Mouse (Mus musculus) bone marrow macrophage, adult 2 months (primary cell): ENCODE data around the gene Gm20883. TPM values are rescaled to one million over a fixed set of nuclear protein-coding genes. Genes with fewer than 3 reads are reported as not detected.
"Not testable (repeated sequence)": the region's sequence is repeated elsewhere in the genome, so short reads cannot be mapped to it uniquely, and the experiment has no call there.

Source experiments
- H3K27ac ChIP-seq: 2 replicates; pipeline ENCODE4 v1.5.1; 2012; ENCODE audit warnings: low read depth, low read length; ENCODE audit not compliant: insufficient read depth
- H3K4me1 ChIP-seq: 2 replicates; pipeline ENCODE4 v1.6.1; 2012; ENCODE audit warnings: low read length; ENCODE audit not compliant: control insufficient read depth, insufficient read depth
- H3K4me3 ChIP-seq: 2 replicates; pipeline ENCODE4 v1.5.1; 2012; ENCODE audit warnings: mild to moderate bottlenecking, low read length, moderate library complexity; ENCODE audit not compliant: insufficient read depth
- polyA plus RNA-seq: library from polyadenylated mRNA; stranded (reverse); fragments of >200 nt; gene quantifications from 2 replicates; pipeline ENCODE4 v1.2.4, GENCODE M21; 2012; ENCODE audit not compliant: missing spikeins, insufficient read depth, insufficient read length

Gene Gm20883
- not detected in 2 replicates for polyA plus RNA-seq

DNA sequence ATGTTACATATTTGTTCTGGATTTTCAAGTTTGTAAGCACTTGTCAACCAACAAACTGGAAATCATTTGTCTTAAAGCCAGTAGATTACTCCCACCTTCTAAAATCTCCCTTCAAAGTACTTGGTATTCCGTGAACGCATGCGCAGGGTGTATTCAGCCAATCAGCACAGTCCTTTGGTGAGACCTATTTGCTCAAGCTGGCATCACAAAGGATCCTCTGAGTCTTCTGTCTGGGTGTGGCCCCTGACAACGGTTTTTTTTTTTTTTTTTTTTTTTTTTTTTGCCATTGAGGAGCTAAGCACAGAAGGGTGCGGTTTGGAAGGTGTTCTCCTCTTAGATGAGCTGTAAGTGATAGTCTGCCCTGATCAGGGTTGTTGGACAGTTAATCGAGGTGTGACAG, at the start of gene Gm20883:
Gm20883 (plus strand) TSS at position 301 of the 400 bp plus-strand sequence.
- H3K27ac ChIP-seq, H3K4me1 ChIP-seq, H3K4me3 ChIP-seq: not testable (repeated sequence)
